Mouse (Mus musculus): ENCODE data around the gene Nat8f2. TPM values are rescaled to one million over a fixed set of nuclear protein-coding genes. Genes with fewer than 3 reads are reported as not detected.
"Not testable (repeated sequence)": the region's sequence is repeated elsewhere in the genome, so short reads cannot be mapped to it uniquely, and the experiment has no call there.

Nat8f2 gene
- polyA plus RNA-seq, 1 experiment from 2014 or later = not detected

- 65% methylated on average over 8 of the region's 8 CpGs for WGBS
- Histone ChIP-seq H3K36me3 (ENCODE audit: control insufficient read depth, insufficient read depth, low read length) (no peaks in the 10 kb centered on the region), H3K9ac (ENCODE audit: low read depth, low read length) (no peak overlapping the region), H3K27ac (ENCODE audit: low read depth, low read length) (no peak overlapping the region), H3K4me1 (replicated peaks; ENCODE audit: control insufficient read depth, insufficient read depth, low read length) (no peaks in the 10 kb centered on the region), H3K27me3 (replicated peaks; ENCODE audit: control insufficient read depth, insufficient read depth, low read length) (no peaks in the 10 kb centered on the region), H3K4me2 (no peak overlapping the region), H3K4me3 (ENCODE audit: low read depth, low read length) (no peak overlapping the region), H3K9me3 (ENCODE audit: control insufficient read depth, low read length) (no peaks in the 10 kb centered on the region)
- DNase-seq (ENCODE audit: low spot score) (no peak), ATAC-seq (replicated peaks; ENCODE audit: low FRiP score) (no peak)
Observed at GRCm38 (mm10) chr6:85867726-85868690, 950 bp downstream of the Nat8f2 start.

- not testable (repeated sequence) for H3K4me1 ChIP-seq (replicated peaks; ENCODE audit: control insufficient read depth, insufficient read depth, low read length); H3K9ac ChIP-seq (ENCODE audit: low read depth, low read length); H3K9me3 ChIP-seq (ENCODE audit: control insufficient read depth, low read length); H3K4me3 ChIP-seq (ENCODE audit: low read depth, low read length); H3K36me3 ChIP-seq (ENCODE audit: control insufficient read depth, insufficient read depth, low read length); H3K27ac ChIP-seq (ENCODE audit: low read depth, low read length); H3K4me2 ChIP-seq; ATAC-seq (replicated peaks; ENCODE audit: low FRiP score); H3K27me3 ChIP-seq (replicated peaks; ENCODE audit: control insufficient read depth, insufficient read depth, low read length); DNase-seq (ENCODE audit: low spot score)
- 38% methylated on average over 1 of the region's 1 CpGs for WGBS
Observed at GRCm38 (mm10) chr6:85866995-85867394, 2.0 kb downstream of the Nat8f2 start.

DNA sequence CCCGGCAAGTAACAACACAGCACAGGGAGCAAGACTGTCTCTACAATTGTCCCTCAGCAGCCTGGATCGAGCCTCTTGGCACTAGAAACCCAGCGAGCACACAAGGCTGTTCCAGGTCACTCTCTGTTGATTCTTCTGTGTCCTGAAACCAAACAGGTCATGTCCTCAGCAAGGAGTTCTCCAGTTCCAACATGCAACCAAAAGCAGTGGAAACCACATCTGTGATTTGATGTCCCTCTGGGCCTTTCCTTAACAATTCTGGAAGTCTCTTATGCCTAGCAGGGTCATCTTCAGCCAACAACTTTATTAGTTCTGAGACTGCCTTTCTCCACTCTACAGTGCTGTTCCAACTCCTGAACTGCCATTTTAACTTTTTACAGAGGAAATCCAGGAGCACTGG lies 2.8 kb downstream of the Nat8f2 start:
- WGBS = 82% methylated on average over 3 of the region's 3 CpGs
- ATAC-seq (replicated peaks; ENCODE audit: low FRiP score); H3K27me3 ChIP-seq (replicated peaks; ENCODE audit: control insufficient read depth, insufficient read depth, low read length); H3K4me3 ChIP-seq (ENCODE audit: low read depth, low read length); H3K4me2 ChIP-seq; H3K9me3 ChIP-seq (ENCODE audit: control insufficient read depth, low read length); H3K4me1 ChIP-seq (replicated peaks; ENCODE audit: control insufficient read depth, insufficient read depth, low read length); H3K27ac ChIP-seq (ENCODE audit: low read depth, low read length); H3K9ac ChIP-seq (ENCODE audit: low read depth, low read length); H3K36me3 ChIP-seq (ENCODE audit: control insufficient read depth, insufficient read depth, low read length); DNase-seq (ENCODE audit: low spot score): not testable (repeated sequence)

DNA sequence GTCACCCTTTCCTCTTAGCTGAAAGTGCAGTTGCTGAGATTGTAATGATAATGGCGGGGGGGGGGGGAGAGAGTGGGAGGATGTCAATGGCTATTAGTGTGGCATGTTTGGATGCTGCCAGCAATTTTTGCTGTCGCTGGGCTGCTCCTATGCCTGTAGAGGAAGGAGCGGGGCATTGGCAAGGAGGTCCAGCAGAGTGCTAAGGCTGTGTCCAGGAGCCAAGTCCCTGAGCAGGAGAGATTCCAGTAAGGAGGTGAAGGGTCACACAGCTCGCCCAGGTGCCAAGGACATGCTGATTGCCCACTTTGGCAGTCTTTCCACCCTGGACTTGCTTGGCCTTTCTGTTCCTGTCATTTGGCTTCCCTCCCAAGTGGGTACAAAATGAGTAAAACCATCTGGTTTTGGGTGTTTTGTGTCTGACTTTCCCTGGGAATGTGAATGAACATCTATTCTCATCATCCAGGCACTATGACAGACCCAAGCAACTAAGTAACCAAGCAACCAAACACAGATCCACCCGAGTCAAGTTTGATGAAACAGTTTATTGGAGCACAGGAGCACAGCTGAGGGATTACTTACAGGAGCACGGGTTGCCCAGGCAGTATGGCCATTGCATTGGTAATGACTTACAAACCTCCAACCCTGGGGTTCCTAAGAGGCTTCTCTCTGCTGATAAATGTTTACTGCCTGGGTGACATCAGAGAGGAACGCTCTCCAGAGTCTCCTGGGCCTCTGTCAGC lies 3.9 kb downstream of the Nat8f2 start:
- DNase-seq (ENCODE audit: low spot score); H3K27ac ChIP-seq (ENCODE audit: low read depth, low read length); H3K4me1 ChIP-seq (replicated peaks; ENCODE audit: control insufficient read depth, insufficient read depth, low read length); H3K27me3 ChIP-seq (replicated peaks; ENCODE audit: control insufficient read depth, insufficient read depth, low read length); H3K36me3 ChIP-seq (ENCODE audit: control insufficient read depth, insufficient read depth, low read length); H3K4me3 ChIP-seq (ENCODE audit: low read depth, low read length); H3K9ac ChIP-seq (ENCODE audit: low read depth, low read length); H3K9me3 ChIP-seq (ENCODE audit: control insufficient read depth, low read length); ATAC-seq (replicated peaks; ENCODE audit: low FRiP score); H3K4me2 ChIP-seq: not testable (repeated sequence)
- WGBS = 60% methylated on average over 5 of the region's 7 CpGs

GRCm38 (mm10) chr6:85863840-85864239 lies 5.1 kb downstream of the Nat8f2 start:
- Histone ChIP-seq H3K4me1 (replicated peaks; ENCODE audit: control insufficient read depth, insufficient read depth, low read length) (no peaks in the 10 kb centered on the region), H3K27me3 (replicated peaks; ENCODE audit: control insufficient read depth, insufficient read depth, low read length) (no peaks in the 10 kb centered on the region), H3K27ac (ENCODE audit: low read depth, low read length) (no peak overlapping the region), H3K9me3 (ENCODE audit: control insufficient read depth, low read length) (no peaks in the 10 kb centered on the region), H3K4me3 (ENCODE audit: low read depth, low read length) (no peak overlapping the region), H3K9ac (ENCODE audit: low read depth, low read length) (no peak overlapping the region), H3K4me2 (no peak overlapping the region), H3K36me3 (ENCODE audit: control insufficient read depth, insufficient read depth, low read length) (no peaks in the 10 kb centered on the region)
- DNase-seq (ENCODE audit: low spot score) (no peak), ATAC-seq (replicated peaks; ENCODE audit: low FRiP score) (no peak)
- WGBS = 88% methylated on average over 2 of the region's 2 CpGs

- Histone ChIP-seq H3K9ac (ENCODE audit: low read depth, low read length) (no peak overlapping the region), H3K27ac (ENCODE audit: low read depth, low read length) (no peak overlapping the region), H3K9me3 (ENCODE audit: control insufficient read depth, low read length) (no peaks in the 10 kb centered on the region), H3K4me3 (ENCODE audit: low read depth, low read length) (no peak overlapping the region), H3K27me3 (replicated peaks; ENCODE audit: control insufficient read depth, insufficient read depth, low read length) (no peaks in the 10 kb centered on the region), H3K36me3 (ENCODE audit: control insufficient read depth, insufficient read depth, low read length) (no peaks in the 10 kb centered on the region), H3K4me2 (no peak overlapping the region), H3K4me1 (replicated peaks; ENCODE audit: control insufficient read depth, insufficient read depth, low read length) (no peaks in the 10 kb centered on the region)
- no peak for DNase-seq (ENCODE audit: low spot score)
- no peak for ATAC-seq (replicated peaks; ENCODE audit: low FRiP score)
- WGBS = 70% methylated on average over 2 of the region's 2 CpGs
Observed at GRCm38 (mm10) chr6:85863136-85863535, 5.8 kb downstream of the Nat8f2 start.

GRCm38 (mm10) chr6:85862565-85862964 lies 6.4 kb downstream of the Nat8f2 start:
- WGBS = 74% methylated on average over 3 of the region's 3 CpGs
- Histone ChIP-seq H3K9me3 (ENCODE audit: control insufficient read depth, low read length) (no peaks in the 10 kb centered on the region), H3K27me3 (replicated peaks; ENCODE audit: control insufficient read depth, insufficient read depth, low read length) (no peaks in the 10 kb centered on the region), H3K27ac (ENCODE audit: low read depth, low read length) (no peak overlapping the region), H3K9ac (ENCODE audit: low read depth, low read length) (no peak overlapping the region), H3K36me3 (ENCODE audit: control insufficient read depth, insufficient read depth, low read length) (no peaks in the 10 kb centered on the region), H3K4me2 (no peak overlapping the region), H3K4me1 (replicated peaks; ENCODE audit: control insufficient read depth, insufficient read depth, low read length) (no peaks in the 10 kb centered on the region), H3K4me3 (ENCODE audit: low read depth, low read length) (no peak overlapping the region)
- DNase-seq (ENCODE audit: low spot score) (no peak), ATAC-seq (replicated peaks; ENCODE audit: low FRiP score) (no peak)

DNA sequence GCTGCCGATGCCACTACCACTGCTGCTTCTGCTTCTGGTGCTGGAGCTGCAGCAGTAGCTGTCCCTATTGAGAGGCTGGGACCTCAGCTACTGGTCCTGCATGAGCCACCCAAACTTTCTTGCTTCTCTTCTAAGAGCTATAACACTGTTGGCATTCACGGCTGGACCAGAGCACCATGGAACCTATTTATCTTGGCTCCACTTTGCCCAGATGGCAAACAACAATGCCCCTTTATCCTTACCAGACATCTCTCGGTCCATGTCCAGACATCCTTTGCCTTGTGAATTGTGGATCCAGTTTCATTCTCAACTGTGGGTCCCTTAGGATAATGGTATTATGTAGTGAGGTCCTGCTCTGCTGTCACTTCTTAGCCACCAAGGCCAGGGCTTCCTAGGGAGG lies 7.7 kb downstream of the Nat8f2 start:
- WGBS = 87% methylated on average over 3 of the region's 3 CpGs
- Histone ChIP-seq H3K9ac (ENCODE audit: low read depth, low read length) (no peak overlapping the region), H3K4me3 (ENCODE audit: low read depth, low read length) (no peak overlapping the region), H3K27ac (ENCODE audit: low read depth, low read length) (no peak overlapping the region), H3K27me3 (replicated peaks; ENCODE audit: control insufficient read depth, insufficient read depth, low read length) (no peaks in the 10 kb centered on the region), H3K4me1 (replicated peaks; ENCODE audit: control insufficient read depth, insufficient read depth, low read length) (no peaks in the 10 kb centered on the region), H3K9me3 (ENCODE audit: control insufficient read depth, low read length) (no peaks in the 10 kb centered on the region), H3K4me2 (no peak overlapping the region), H3K36me3 (ENCODE audit: control insufficient read depth, insufficient read depth, low read length) (no peaks in the 10 kb centered on the region)
- ATAC-seq (replicated peaks; ENCODE audit: low FRiP score) (no peak), DNase-seq (ENCODE audit: low spot score) (no peak)

All from liver, embryonic 11.5 days (tissue).